Mouse (Mus musculus) myocyte (in vitro differentiated cells): ENCODE results near the gene Nup107. TPM values are rescaled to one million over a fixed set of nuclear protein-coding genes. Genes with fewer than 3 reads are reported as not detected.

ENCODE experiments used
- H3K27me3 ChIP-seq: one replicate; pipeline ENCODE4 v1.6.1; 2011; ENCODE audit not compliant: control insufficient read depth, insufficient read depth, insufficient read length
- H3K36me3 ChIP-seq: one replicate; pipeline ENCODE4 v1.6.1; 2011; ENCODE audit not compliant: control insufficient read depth, insufficient read depth
- H3K4me2 ChIP-seq: one replicate; pipeline ENCODE4 v1.6.1; 2011; ENCODE audit warnings: low read depth, control low read depth
- H3K4me3 ChIP-seq: one replicate; pipeline ENCODE4 v1.5.1; 2011; ENCODE audit warnings: mild to moderate bottlenecking, control low read depth, moderate library complexity
- H3K79me2 ChIP-seq: one replicate; pipeline ENCODE4 v1.6.1; 2011; ENCODE audit not compliant: control insufficient read depth, insufficient read depth
- H3ac ChIP-seq: one replicate; pipeline ENCODE4 v1.6.1; 2011; ENCODE audit not compliant: control insufficient read depth, insufficient read length
- CEBPB ChIP-seq: IDR thresholded peaks from 2 replicates; pipeline ENCODE4 v1.6.1; 2011; ENCODE audit warnings: mild to moderate bottlenecking, moderate library complexity; ENCODE audit not compliant: poor library complexity, insufficient read depth, severe bottlenecking
- E2F4 ChIP-seq: IDR thresholded peaks from one replicate; pipeline ENCODE4 v1.6.1; 2011; ENCODE audit warnings: mild to moderate bottlenecking, control low read depth, moderate library complexity; ENCODE audit not compliant: insufficient read depth
- MAX ChIP-seq: IDR thresholded peaks from one replicate; pipeline ENCODE4 v1.6.1; 2011; ENCODE audit warnings: low read depth, mild to moderate bottlenecking, control low read depth
- MYOD1 ChIP-seq, 3 experiments: IDR thresholded peaks; one replicate each; pipeline ENCODE4 v1.6.1; 2011; ENCODE audit warnings: control low read depth in 2 of 3, low read depth in 2 of 3, mild to moderate bottlenecking in 2 of 3, moderate library complexity in 1 of 3; ENCODE audit not compliant: insufficient read length in 2 of 3, control insufficient read depth in 1 of 3
- MYOG ChIP-seq, 3 experiments: IDR thresholded peaks; one replicate each; pipeline ENCODE4 v1.6.1; 2011; ENCODE audit warnings: control low read depth in 2 of 3, low read depth in 2 of 3, mild to moderate bottlenecking in 2 of 3; ENCODE audit not compliant: insufficient read length in 2 of 3, control insufficient read depth in 1 of 3, insufficient read depth in 1 of 3
- POLR2A ChIP-seq: IDR thresholded peaks from one replicate; pipeline ENCODE4 v1.6.1; 2011; ENCODE audit warnings: low read depth, mild to moderate bottlenecking, control low read depth, moderate library complexity; ENCODE audit not compliant: insufficient read length
- POLR2AphosphoS2 ChIP-seq: IDR thresholded peaks from one replicate; pipeline ENCODE4 v1.6.1; 2011; ENCODE audit warnings: low read depth, control low read depth; ENCODE audit not compliant: insufficient read length
- REST ChIP-seq: IDR thresholded peaks from one replicate; pipeline ENCODE4 v1.6.1; 2011; ENCODE audit warnings: mild to moderate bottlenecking, control low read depth, moderate library complexity; ENCODE audit not compliant: insufficient read depth, insufficient read length
- SRF ChIP-seq: IDR thresholded peaks from one replicate; pipeline ENCODE4 v1.6.1; 2011; ENCODE audit warnings: low read depth; ENCODE audit not compliant: control insufficient read depth, insufficient read length
- TCF12 ChIP-seq: IDR thresholded peaks from one replicate; pipeline ENCODE4 v1.6.1; 2011; ENCODE audit warnings: mild to moderate bottlenecking, control low read depth; ENCODE audit not compliant: poor library complexity, insufficient read depth, severe bottlenecking
- TCF3 ChIP-seq: IDR thresholded peaks from one replicate; pipeline ENCODE4 v1.6.1; 2011; ENCODE audit warnings: low read depth, control low read depth; ENCODE audit not compliant: insufficient read length
- USF1 ChIP-seq: IDR thresholded peaks from one replicate; pipeline ENCODE4 v1.6.1; 2011; ENCODE audit warnings: low read depth, mild to moderate bottlenecking, control low read depth, moderate library complexity
- polyA plus RNA-seq: library from polyadenylated mRNA; unstranded; fragments of >200 nt; fragmentation: generic; extraction: Trizol; gene quantifications from one replicate; pipeline ENCODE4 v1.2.1, GENCODE M21; 2012; ENCODE audit warnings: missing spikeins

The Nup107 gene
- polyA plus RNA-seq, 1 experiment: 16.8 TPM

GRCm38 (mm10) chr10:117729139-117729814 lies 63.2 kb downstream of the Nup107 start:
- Histone ChIP-seq H3K4me3 (no peak overlapping the region), H3K79me2 (no peaks in the 10 kb centered on the region), H3K4me2 (no peak overlapping the region), H3ac (no peak overlapping the region), H3K36me3 (no peaks in the 10 kb centered on the region), H3K27me3 (no peaks in the 10 kb centered on the region)
- TF ChIP-seq MAX: no peak
- TF ChIP-seq E2F4: no peak
- TF ChIP-seq POLR2A: no peak
- no peak for TF ChIP-seq TCF12
- TF ChIP-seq CEBPB: no peak
- TF ChIP-seq SRF: no peak
- no peak for TF ChIP-seq REST
- TF ChIP-seq TCF3: no peak
- no peak for TF ChIP-seq USF1
- no peak for TF ChIP-seq POLR2AphosphoS2
- no peak for TF ChIP-seq MYOD1 (IDR thresholded peaks at IDR 0.05; ENCODE audit: control insufficient read depth in 1 of 3, insufficient read length in 2 of 3, low read depth in 2 of 3)
- TF ChIP-seq MYOG (IDR thresholded peaks at IDR 0.05; ENCODE audit: control insufficient read depth in 1 of 3, insufficient read depth in 1 of 3, insufficient read length in 2 of 3, low read depth in 2 of 3): no peak

GRCm38 (mm10) chr10:117728574-117728973 lies 63.9 kb downstream of the Nup107 start:
- Histone ChIP-seq H3K4me3 (no peak overlapping the region), H3K36me3 (no peaks in the 10 kb centered on the region), H3K79me2 (no peaks in the 10 kb centered on the region), H3K27me3 (no peaks in the 10 kb centered on the region), H3ac (no peak overlapping the region), H3K4me2 (no peak overlapping the region)
- no peak for TF ChIP-seq MYOD1 (IDR thresholded peaks at IDR 0.05; ENCODE audit: control insufficient read depth in 1 of 3, insufficient read length in 2 of 3, low read depth in 2 of 3)
- TF ChIP-seq REST: no peak
- TF ChIP-seq E2F4: no peak

- TF ChIP-seq USF1 (no peak), CEBPB (no peak), TCF3 (no peak), E2F4 (no peak), TCF12 (no peak), MAX (no peak), MYOD1 (IDR thresholded peaks at IDR 0.05; ENCODE audit: control insufficient read depth in 1 of 3, insufficient read length in 2 of 3, low read depth in 2 of 3) (no peak), POLR2AphosphoS2 (no peak), POLR2A (no peak), SRF (no peak), REST (no peak), MYOG (IDR thresholded peaks at IDR 0.05; ENCODE audit: control insufficient read depth in 1 of 3, insufficient read depth in 1 of 3, insufficient read length in 2 of 3, low read depth in 2 of 3) (no peak)
- Histone ChIP-seq H3K79me2 (no peaks in the 10 kb centered on the region), H3K27me3 (no peaks in the 10 kb centered on the region), H3K4me2 (no peak overlapping the region), H3K4me3 (no peak overlapping the region), H3ac (no peak overlapping the region), H3K36me3 (no peaks in the 10 kb centered on the region)
Measured at GRCm38 (mm10) chr10:117727518-117728110, 64.9 kb downstream of the Nup107 start.

GRCm38 (mm10) chr10:117726888-117727385 lies 65.6 kb downstream of the Nup107 start:
- Histone ChIP-seq H3K36me3 (no peaks in the 10 kb centered on the region), H3K4me2 (no peak overlapping the region), H3ac (no peak overlapping the region), H3K27me3 (no peaks in the 10 kb centered on the region), H3K4me3 (no peak overlapping the region), H3K79me2 (no peaks in the 10 kb centered on the region)
- TF ChIP-seq MYOG (IDR thresholded peaks at IDR 0.05; ENCODE audit: control insufficient read depth in 1 of 3, insufficient read depth in 1 of 3, insufficient read length in 2 of 3, low read depth in 2 of 3) (no peak), USF1 (no peak), E2F4 (no peak), TCF3 (no peak), CEBPB (no peak), SRF (no peak)

GRCm38 (mm10) chr10:117726350-117726749 lies 66.2 kb downstream of the Nup107 start:
- no peaks in the 10 kb centered on the region for H3K79me2 ChIP-seq

More at GRCm38 (mm10) chr10:117726350-117726749, 66.2 kb downstream of the Nup107 start:
- Histone ChIP-seq H3ac (no peak overlapping the region), H3K27me3 (no peaks in the 10 kb centered on the region), H3K4me3 (no peak overlapping the region), H3K36me3 (no peaks in the 10 kb centered on the region), H3K4me2 (no peak overlapping the region)
- TF ChIP-seq MYOD1 (IDR thresholded peaks at IDR 0.05; ENCODE audit: control insufficient read depth in 1 of 3, insufficient read length in 2 of 3, low read depth in 2 of 3): no peak
- TF ChIP-seq USF1: no peak
- TF ChIP-seq POLR2A: no peak
- no peak for TF ChIP-seq REST
- TF ChIP-seq TCF12: no peak
- TF ChIP-seq MYOG (IDR thresholded peaks at IDR 0.05; ENCODE audit: control insufficient read depth in 1 of 3, insufficient read depth in 1 of 3, insufficient read length in 2 of 3, low read depth in 2 of 3): no peak
- no peak for TF ChIP-seq POLR2AphosphoS2
- TF ChIP-seq TCF3: no peak
